In genomic region chr15:7998843-7999546, GRCm38 (mm10) we compare ENCODE assay signal across 11 mouse cellular contexts.
A peak's percentile ranks its signal among the peaks of the same experiment; 100 is the strongest.
DNase-seq lines count a peak whose midpoint lies in the region; ATAC-seq and TF ChIP-seq lines count a peak whose summit lies in the region.
"Had no signal": no experiment of that assay in that cellular context is flagged by ENCODE, and none has a peak within 500 bp of the region (broad histone marks: within the 10 kb centered on the region; RNA-seq: fewer than 3 reads in every experiment).

No protein-coding gene starts in this region.

- DNase-seq in heart, adult 18-20 months, result peak; percentile 14 to 37
- no peak for DNase-seq in heart, postnatal 25 days (ENCODE audit: low spot score)
- peak; percentile 17 for DNase-seq in ES-E14 (ENCODE audit: low read depth, low spot score)
- DNase-seq in cerebellum, postnatal 14 days, result peak; percentile 70 to 75
- no peak for DNase-seq in adrenal gland, postnatal 14 days
- no peak for DNase-seq in urinary bladder, adult 2 months (ENCODE audit: low spot score)
- no peak for DNase-seq in layer of hippocampus, postnatal 25 days (ENCODE audit: extremely low spot score in 1 of 2, low spot score in 1 of 2)
- DNase-seq: gastrocnemius, adult 2 months; lung, embryonic 14.5 days; retina, postnatal 1 day had no signal

- no peaks in the 10 kb centered on the region for H3K9me3 ChIP-seq in ES-E14 (ENCODE audit: control insufficient read depth, insufficient read depth, low read depth, low read length)

- ATAC-seq in megakaryocyte progenitor cell, adult 5-6 weeks (replicated peaks; ENCODE audit: poor library complexity), result peak; percentile 94

- no peak overlapping the region for H3K27ac ChIP-seq in ES-E14 (ENCODE audit: insufficient read depth, low read depth, low read length, poor library complexity, severe bottlenecking)

- intact Hi-C loops in heart, postnatal 25 days (cut with DNase I), result no loop called here

- in situ Hi-C loops in ES-E14 (cut with MboI; ENCODE audit: low sequenced_read_pairs in 2 of 2, unreplicated experiment in 2 of 2), result no loop called here

- H3K4me1 ChIP-seq in ES-E14 (ENCODE audit: control insufficient read depth in 2 of 2, insufficient read depth in 2 of 2, low read length in 2 of 2, poor library complexity in 1 of 2), result peaks cover 0 to 2% of the 10 kb centered on the region in 2 experiments; a peak in 1 of 4 replicates

- no peak overlapping the region for H3K4me3 ChIP-seq in ES-E14 (ENCODE audit: insufficient read depth in 1 of 2, low read depth in 1 of 2, low read length in 2 of 2, poor library complexity in 1 of 2, severe bottlenecking in 1 of 2)
- H3K4me3 ChIP-seq: gastrocnemius, adult 2 months had no signal

- H3K9ac ChIP-seq in ES-E14 (ENCODE audit: insufficient read depth, low read depth, low read length, poor library complexity, severe bottlenecking), result no peak overlapping the region
- H3K9ac ChIP-seq: lung, embryonic 14.5 days had no signal

- no peaks in the 10 kb centered on the region for H3K36me3 ChIP-seq in ES-E14 (ENCODE audit: control insufficient read depth, insufficient read depth, low read length, poor library complexity, severe bottlenecking)

TF ChIP-seq in ES-E14, 5 proteins besides CTCF, POLR2A, EP300 and RAD21:
- no peak for TF ChIP-seq MAFK (IDR thresholded peaks at IDR 0.05; ENCODE audit: insufficient read depth, low read depth, low read length)
- no peak for TF ChIP-seq ZC3H11A (IDR thresholded peaks at IDR 0.05; ENCODE audit: borderline replicate concordance, low read depth, low read length)
- TF ChIP-seq CHD2 (IDR thresholded peaks at IDR 0.05; ENCODE audit: low read depth, low read length), result no peak
- TF ChIP-seq HCFC1 (IDR thresholded peaks at IDR 0.05; ENCODE audit: borderline replicate concordance, insufficient read depth, low read length), result no peak
- no peak for TF ChIP-seq ZNF384 (IDR thresholded peaks at IDR 0.05; ENCODE audit: low read depth, low read length)

Comparison
In these comparisons a context has a peak if more than half of its experiments do, and no peak if none do; other contexts are left out.
1. DNase-seq: peak in heart, adult 18-20 months (2 of 2), ES-E14 (single experiment) and cerebellum, postnatal 14 days (2 of 2); none in heart, postnatal 25 days (single experiment), adrenal gland, postnatal 14 days (single experiment), urinary bladder, adult 2 months (single experiment) and layer of hippocampus, postnatal 25 days (0 of 2).